Mouse (Mus musculus): ENCODE data around the gene Batf.

DNA sequence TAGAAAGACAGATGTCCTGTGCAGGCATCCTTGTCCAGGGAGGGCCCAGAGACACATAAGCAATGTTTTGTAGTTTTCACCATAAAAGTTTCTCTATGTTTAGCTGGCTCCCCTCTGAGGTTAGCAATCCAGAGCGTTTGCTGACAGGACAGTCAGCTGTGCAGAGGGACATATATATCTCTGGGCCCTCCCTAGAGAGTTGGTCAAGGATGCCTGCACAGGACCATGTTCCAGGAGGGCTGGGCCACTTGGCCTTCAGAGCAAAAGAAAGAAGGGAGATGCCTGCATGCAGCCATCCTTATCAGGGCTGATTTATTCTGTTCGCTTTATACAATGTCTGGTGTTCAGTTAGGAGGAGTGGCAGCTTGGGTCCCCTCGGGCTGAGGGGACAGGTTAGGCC is 70.0 kb downstream of the Batf start:
- no peak for TF ChIP-seq CTCF (conservative IDR thresholded peaks at IDR 0.05; ENCODE audit: low read length)
- no peak for TF ChIP-seq POU5F1 (IDR thresholded peaks at IDR 0.05; ENCODE audit: borderline replicate concordance, low read length)
- no peak for TF ChIP-seq NANOG (IDR thresholded peaks at IDR 0.05; ENCODE audit: borderline replicate concordance, low read length)

All from E14TG2a.4 (cell line).